Mouse (Mus musculus): ENCODE measurements around the gene Tinf2. TPM values are rescaled to one million over a fixed set of nuclear protein-coding genes. Genes with fewer than 3 reads are reported as not detected.

Gene Tinf2
- total RNA-seq (2021) (10 to 100 TPM; 29.6 to 35.8 TPM), polyA plus RNA-seq (2012; rRNA removed) (10.2 and 11.9 TPM in 2 replicates)
- long read RNA-seq, transcript Tinf2-201 (9 exons, 2,956 nt) = major isoform, 5 of 12 reads
- long read RNA-seq, partial matches to known transcripts = 3 of 12 reads
- long read RNA-seq, other reads (novel, unspliced or antisense) = 3 of 12 reads

DNA sequence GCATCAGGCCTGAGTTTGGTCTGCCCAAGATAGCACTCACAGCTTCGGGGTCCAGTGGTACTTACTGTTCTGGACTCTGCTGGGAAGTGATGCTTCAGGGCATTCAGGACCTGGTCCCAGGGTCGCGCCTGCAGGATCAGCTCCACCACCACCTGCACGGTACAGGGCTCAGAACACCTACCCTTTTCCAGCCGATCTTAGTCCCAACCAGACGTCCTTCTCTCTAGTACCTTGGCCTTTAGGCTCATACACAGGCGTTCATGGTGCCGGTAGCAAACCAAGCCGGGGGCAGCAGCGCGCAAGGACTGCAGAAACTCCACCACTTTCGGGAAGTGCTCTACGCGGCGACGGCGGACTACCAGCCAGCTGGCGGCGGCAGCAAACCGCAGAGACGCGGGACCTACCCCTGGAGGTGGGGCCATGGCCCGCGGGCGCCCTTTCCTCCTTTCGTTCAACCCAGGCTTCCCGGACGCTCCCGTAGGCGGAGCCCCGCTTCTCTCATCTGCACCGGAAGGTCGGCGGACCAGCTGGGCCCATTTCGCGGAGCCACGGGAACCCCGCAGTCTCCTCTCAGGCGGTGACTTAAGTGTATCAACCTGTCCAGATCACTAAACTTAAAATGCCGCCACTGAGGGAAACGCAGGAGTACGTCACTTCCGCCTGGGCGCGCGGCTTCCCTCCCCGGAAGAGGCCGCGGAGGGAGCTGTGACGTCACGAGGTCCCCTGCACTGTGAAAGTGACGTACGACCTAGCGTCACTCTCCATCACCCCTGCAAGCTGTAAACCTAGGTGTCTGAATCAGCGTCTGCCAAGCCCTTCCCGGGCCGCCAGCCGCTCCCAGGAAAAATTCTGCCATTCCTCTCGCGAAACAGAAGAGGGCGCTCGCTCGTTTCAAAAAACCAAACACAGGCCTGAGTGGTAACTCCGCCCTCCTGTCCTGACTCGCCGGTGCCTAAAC is at the start of gene Tinf2:
TSS of gene Tinf2 (minus strand) at position 661 of the 958 bp plus-strand sequence.
- DNase-seq = peak; percentile 95

DNA sequence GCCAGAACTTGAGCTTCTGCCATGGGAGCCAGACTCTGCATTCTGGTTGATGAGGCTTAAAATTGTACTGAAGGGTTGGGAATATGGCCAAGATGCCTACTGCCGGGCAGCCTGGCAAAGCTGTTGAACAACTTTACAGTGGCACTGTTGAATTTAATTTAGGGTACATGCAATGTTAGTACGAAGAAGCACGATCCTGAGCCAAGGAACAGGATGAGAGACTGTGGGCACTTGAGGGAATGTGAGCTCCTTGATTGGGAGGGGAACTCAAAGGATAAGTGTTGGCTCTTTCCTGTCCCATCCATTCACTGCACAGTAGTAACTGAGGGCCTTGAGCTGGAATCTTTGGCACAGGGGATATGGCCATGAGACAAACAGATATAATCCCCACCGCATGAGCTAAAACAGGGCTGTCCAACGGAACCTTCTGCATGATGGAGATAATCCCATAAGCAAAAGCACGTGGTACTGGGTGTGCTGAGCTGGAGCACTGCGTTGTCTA is 49.0 kb upstream of the Tinf2 start:
- no peak for DNase-seq

DNA sequence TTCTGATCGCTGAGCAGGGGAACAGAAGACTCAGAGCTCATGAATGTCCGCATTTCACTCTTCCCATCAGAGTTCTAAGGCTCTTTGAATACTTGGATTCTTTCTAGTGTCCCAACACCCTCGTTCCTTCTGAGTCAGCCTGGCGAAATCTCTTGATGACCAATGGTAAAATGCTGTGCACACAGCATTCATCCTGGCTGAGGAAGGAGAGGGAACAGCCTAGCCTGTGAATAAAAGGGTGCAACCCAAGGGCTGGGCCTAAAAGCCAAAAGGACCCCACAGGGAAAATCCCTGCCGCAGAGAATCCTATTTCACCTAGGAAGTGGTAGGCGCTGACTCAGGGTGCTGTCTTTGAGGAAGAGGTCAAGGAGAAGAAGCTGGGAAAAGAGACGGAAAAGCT is 48.5 kb upstream of the Tinf2 start:
- DNase-seq = no peak

DNA sequence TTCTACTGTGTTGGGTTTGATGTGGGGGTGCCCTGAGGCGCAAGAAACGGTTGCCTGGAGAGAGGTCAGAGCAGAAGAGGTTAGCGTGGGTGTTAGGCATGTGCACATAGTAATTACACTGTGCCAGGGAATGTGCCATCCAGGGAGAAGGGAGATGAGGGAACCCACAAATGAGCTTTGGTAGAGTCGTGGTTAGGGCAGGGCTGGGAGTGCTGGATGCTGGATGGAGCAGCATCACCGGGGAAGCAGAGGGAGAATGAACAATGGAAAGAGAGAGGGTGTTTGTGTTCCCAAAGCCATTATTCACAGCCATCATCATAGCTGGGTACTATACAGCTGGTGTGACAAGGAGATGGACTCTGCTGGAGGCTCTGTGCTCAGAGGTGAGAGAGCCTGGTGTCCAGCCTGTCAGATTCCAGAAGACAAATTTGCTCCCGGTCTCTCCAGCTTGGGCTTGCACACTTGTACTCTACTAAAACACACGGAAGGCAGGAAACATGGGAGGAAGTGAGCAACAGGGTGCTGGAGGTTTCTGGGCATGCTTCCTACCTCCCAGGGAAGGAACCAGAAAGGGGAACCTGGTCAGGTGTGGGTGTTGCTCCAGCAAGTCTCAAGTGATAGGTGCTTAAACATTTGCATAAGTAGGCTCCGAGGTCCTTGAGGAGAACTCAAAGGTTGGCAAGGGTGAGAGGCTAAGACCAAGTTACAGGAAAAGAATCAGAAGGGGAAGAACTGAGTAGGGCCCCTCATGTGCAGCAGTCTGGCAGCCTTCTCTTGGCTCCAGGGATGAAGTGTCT is 46.5 kb upstream of the Tinf2 start:
- no peak for DNase-seq

DNA sequence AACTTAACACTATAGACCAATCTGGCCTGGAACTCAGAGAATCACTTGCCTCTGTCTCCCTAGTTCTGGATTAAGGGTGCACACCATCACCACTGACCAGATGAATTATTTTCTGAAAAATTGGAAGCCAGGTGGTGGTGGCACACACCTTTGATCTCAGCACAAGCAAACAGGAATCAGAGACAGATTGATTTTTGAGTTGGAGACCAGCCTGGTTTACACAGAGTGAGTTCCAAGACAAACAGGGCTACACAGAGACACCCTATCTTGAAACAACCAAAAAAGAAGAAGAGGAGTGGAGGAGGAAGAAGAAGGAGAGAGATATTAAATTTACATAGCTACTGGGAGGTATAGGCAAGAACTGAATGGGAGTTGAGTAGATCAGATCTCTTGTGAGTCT is 44.6 kb upstream of the Tinf2 start:
- DNase-seq = no peak

DNA sequence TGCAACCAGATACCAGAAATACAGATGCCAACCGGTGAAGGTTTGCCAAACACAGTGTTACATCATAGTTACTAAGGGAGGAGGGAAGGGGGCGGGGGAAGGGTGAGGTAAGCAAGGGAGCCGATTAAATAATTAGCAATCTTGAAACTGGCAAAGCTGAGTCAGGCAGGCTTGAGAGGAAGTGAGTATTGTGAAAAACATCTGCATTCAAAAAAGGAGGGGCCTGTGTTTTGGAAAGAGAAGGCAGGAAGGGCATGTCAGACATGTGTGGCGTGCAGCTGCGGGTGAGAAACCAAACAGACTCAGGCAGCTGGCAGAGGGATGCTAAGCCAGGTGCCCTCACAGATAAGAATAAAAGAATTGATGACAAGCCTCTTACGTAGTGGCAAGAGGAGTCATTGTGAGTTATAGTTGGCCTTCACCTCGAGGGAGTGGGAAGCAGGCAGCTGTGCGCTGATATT is 42.8 kb upstream of the Tinf2 start:
- DNase-seq = peak; percentile 83

DNA sequence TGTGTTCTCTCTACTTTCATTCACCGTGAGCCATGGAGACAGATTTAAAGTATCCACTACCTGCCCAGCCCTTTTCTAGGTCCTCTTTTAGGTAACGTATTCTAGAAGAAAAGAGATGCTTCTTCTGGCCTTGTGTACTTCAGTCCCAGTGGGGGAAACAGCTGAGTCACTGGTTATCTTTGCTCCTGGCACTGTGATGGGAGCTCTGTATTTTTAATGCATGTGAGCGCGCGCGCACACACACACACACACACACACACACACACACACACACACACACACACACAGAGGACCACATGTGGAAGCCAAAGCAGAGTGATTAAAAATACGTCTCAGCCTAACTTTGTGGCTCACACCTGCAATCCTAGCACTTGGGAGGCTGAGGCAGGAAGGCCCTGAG is 41.8 kb upstream of the Tinf2 start:
- no peak for DNase-seq

DNA sequence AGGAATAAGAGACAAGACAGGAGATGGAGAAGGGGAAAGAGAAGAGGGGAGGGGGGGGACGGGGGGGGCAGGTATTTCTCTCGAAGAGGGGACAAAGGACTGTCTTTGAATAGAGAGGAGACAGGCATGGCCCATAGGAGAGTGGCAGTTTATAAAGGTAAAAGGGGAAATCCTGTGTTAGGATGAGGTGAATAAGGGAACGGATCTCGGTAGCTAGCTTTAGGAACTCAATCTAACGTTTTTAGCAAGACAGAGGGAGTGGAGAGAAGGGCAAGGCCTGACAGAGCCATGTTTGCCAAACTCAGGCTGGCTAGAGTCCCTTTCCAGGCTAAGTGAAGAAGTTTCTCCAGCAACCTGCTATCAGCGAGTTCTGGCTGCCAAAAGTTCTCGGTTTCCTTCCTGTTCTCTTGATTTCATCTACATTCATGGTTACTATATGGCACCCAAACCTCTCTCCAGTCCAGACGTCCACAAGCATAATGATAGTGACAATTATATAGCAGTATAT is 40.9 kb upstream of the Tinf2 start:
- DNase-seq = no peak

DNA sequence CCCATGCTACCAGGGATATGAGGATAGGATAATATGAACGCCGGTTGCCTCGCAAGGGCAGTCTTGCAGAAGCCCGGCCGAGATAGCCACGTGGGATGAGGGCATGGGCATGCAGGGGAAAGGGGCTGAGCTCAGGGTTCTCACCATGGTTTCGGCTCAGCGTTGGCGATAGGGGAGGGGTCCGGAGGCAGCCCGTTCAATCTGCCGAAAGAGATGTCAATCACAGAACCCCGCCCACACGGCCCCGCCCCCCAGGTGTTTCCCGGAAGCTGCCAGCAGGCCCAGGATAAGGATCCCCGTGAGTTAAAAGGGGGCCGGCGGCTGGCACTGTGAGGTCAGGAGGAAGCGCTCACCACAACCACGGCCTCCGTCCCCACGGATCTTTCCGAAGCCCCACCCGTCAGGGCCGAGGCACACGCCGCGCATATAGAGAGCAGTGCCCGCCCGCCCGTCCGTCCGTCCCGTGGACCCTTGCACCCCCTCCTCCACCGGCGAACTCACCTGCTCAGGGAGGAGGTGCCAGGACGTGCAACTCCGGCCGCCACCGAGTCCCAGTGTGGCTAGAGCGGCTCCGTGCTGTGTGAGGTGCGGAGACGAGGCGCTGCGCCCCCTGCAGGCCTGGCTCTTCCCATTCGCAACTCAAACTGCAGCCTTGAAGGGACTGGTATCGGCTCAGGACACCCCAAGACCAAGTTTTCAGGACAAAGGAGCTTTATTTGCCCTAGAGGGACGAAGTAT is 40.2 kb upstream of the Tinf2 start, which contains the start of gene Rabggta:
TSS of gene Rabggta (minus strand) at position 564 of the 738 bp plus-strand sequence.
- DNase-seq = peak; percentile 93

DNA sequence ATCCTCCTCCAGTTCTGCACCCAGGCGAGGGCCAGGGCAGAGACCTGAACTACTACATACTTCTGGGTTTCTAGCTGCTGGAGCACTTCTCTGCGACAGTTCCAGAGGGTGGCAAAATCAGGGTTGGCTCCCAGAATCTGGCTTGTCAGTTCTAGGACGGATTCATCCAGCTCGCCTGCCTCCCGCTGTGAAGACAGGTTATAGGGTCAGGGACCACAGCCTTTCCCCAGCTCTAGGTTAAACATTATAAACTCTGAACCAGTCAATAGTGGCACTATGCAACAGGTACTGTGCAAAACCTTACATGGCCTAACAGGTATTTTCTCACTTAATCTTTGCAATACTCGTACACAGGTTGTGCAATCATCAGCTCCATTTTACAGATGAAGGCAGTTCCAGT is 39.5 kb upstream of the Tinf2 start:
- no peak for DNase-seq

DNA sequence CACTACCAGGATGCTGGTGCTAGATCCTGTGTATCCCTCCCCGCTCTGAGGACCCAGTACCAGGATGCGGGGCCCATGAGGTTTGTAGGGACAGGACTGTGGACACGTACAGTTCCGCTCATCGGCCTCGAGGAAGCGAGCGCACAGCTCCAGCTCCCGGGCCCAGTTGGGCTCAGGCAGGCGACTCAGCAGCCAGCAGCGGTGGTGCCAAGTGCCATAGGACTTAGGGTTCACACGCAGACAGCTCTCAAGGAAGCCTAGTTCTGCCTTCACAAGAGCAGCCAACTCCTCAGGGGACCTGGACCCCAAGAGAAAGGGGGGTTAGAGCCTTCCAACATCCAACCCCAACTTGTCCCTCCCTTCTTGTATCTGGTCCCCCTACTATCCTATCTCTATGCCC is 39.0 kb upstream of the Tinf2 start:
- no peak for DNase-seq

DNA sequence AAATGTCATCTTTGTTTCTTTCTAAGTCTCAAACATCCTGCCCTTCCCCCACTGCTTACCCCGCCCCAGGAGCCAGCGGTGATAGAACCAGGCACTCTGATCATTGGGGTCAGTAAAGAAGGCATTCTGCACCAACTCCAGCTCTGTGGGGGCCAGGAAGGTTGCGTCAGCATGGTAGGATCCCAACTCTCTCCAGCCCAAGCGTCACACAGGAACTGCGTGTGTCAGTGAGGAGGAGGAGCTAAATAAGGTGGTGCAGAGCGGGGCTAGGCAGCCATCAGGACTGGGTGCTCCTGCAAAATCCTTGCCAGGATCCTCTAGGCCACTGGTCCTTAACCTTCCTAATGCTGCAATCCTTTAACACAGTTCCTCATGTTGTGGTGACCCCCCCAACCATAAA is 38.1 kb upstream of the Tinf2 start:
- DNase-seq = no peak

DNA sequence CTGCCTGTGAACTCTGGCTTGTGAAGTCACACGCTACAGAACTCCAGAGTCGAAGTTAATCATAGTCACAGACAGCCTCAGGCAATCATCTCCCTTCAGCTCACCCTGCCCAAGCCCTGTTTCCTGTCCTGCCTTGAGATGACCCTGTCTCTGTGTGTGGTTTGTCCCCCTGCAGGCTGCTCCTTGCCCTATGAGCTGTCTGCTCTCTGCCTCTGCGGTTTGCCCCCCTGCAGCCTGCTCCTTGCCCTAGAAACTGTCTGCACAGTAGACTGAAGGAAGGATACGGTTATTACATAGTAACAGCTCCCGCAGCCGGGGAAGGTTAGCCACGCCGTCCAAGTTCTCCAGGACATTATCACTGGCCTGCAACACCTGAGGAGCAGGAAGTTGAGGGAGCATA is 35.3 kb upstream of the Tinf2 start:
- no peak for DNase-seq

DNA sequence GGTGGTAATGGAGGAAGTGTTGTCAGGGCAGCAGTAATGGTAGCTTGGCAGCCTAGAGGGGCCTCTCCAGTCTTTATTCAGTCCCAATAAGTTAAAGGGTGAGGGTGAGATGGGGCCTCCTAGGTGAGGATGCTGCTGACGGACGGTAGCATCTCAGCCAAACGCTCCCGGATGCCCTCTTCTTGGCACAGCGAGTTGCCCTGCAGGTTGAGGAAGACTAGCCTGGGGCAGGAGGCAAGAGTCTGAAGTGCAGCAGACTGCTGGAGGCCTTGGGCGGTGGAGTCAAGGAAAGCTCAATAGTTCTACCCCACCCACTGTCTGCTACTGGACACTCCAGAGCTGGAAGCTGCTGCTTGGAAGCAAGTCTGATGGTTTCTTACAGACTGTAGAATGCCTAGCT is 34.7 kb upstream of the Tinf2 start:
- DNase-seq = no peak

DNA sequence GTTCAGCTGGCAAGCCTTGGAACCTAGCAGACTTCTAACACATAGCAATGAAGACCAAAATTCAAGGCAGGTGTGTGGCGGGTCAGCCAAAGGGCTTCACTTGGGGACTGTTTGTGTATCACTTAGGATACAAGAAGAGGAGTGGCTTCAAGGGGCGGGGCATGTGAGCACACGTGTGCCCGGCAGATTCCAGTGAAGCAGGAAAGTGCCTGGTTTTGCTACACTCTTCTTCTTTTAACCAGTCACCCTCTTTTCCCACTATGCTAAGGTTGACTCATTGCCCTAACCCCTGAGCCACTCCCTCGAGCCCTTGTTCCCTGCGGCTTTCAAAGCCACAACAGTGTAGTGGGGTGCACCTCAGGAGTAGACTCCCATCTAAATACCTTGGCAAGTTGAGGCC is 33.3 kb upstream of the Tinf2 start:
- no peak for DNase-seq

DNA sequence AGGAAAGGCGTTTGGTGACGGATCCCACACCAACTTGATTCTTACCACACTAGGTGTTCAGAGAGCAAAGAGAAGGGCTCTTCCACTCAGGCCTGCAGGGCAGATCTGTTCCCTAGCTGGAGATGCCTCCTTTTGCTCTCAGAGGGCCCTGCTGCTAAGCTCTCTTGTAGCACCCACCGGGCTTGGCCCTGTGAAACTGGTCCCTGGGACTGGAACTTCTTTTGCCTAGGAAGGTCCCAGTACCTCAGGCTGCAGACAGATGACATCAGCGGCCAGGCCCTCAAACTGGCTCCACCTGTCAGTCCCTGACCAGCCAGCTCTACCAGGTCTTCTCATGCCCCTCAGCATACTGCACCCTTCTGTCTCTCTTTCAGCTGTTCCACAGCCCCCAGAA is 32.1 kb upstream of the Tinf2 start, which contains the start of gene Tgm1:
TSS of gene Tgm1 (minus strand) at position 198 of the 394 bp plus-strand sequence.
- no peak for DNase-seq

DNA sequence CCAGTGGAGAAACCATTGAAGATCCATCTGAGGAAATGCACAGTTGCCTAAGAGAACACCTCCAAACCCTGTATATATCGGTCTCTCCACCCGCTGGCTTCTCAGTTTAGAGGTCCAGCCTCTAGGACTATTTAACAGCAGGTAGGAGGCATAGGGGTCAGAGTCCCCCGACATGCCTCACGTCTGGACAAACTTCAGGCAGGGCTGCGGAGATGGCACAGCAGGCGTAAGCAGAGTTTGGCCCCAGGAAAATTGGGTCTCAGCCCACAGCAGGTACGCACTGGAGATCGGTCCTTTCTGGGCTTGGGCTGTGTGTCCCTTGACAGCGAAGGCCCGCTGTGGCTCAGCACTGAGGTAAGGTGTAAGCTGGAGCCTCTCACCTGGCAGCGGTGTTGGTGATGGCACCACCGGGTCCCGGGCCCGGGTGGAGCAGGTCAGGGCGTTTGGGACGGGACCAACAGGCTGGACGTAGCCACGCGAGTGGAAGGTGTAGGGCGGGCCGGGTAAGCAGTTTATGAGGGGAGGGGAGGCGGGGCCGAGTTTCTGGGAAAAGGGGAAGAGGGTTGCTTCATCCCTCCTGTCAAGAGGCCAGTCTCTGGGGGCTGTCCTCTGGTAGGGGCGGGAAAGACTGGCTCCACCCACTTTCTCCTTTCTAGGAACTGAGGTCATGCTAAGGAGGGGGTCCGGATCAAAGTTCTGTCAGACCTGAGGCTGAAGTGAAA is 31.5 kb upstream of the Tinf2 start:
- DNase-seq = peak; percentile 56

DNA sequence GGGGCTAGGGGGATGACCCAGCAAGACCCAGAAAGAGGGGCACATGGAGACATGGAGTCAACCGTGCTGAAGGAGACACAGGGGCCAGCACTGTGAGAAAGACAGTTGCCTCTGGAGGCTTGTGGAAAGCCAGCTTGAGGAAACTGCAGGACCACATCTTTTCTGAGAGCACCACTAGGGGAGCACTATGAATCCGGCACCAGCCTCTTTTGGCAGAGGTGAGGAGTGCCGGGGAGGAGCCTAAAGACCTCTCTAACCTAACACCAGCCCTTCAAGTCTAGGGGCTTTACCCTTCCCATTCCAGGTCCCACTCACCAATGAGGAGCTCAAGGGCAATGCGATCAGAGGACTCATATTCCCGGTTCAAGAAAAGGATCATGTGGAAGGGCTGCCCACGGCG is 30.2 kb upstream of the Tinf2 start:
- DNase-seq = no peak

DNA sequence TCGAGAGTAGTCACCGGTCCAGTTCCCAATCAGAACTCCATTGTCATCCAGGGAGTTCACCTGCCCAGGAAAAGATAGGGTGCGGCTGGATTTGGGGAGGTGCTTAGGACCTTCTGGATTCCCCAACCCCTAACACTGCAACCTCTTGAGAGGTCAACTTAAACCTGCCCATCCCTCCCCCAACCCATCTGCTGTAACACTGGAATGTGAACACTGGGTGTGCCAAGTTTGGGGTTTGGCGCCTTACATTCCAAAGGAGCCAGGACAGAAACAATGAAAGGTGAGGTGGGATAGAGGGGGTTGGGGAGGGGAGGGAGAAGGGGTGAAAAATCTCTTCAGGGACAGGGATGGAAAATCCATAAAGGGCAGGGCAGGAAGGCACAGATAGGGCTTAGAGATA is 27.9 kb upstream of the Tinf2 start:
- no peak for DNase-seq

DNA sequence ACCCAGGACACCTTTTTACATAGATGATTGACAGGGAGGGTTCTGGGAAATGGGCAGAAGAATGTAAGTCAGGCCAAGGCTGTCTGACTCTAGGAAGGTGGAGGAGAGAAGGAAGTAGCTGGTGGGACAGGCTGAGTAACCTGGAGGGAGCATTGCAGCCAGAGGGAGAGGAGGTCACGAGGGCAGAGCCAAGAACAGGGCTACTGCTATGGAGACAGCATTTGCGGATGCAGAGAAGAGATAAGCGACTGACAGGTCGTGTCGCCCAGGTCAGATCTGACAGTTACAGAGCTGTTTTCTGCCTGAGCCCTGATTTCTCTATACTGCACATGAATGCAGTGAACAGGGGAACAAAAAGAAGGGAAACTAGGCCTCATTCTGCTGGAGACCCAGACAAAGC is 25.8 kb upstream of the Tinf2 start:
- DNase-seq = no peak
